Mouse (Mus musculus) liver, adult 2 months (tissue): ENCODE measurements around the gene Mrpl58. TPM values are rescaled to one million over a fixed set of nuclear protein-coding genes. Genes with fewer than 3 reads are reported as not detected.
"Not testable (repeated sequence)": the region's sequence is repeated elsewhere in the genome, so short reads cannot be mapped to it uniquely, and the experiment has no call there.

Experiments
- DNase-seq: peaks from one replicate; pipeline ENCODE4 v3.0.0-alpha.2; 2011; ENCODE audit warnings: low read depth, low spot score; ENCODE audit errors: extremely low read depth
- H3K27ac ChIP-seq: fragments of 200-500 bp; replicated peaks from 2 replicates; pipeline ENCODE4 v1.5.1; 2012; ENCODE audit warnings: low read depth, mild to moderate bottlenecking, control low read depth, inconsistent platforms, low read length; ENCODE audit not compliant: insufficient read depth
- H3K27me3 ChIP-seq: fragments of 200-500 bp; 2 replicates; pipeline ENCODE4 v1.6.1; 2012; ENCODE audit warnings: mild to moderate bottlenecking, moderate library complexity, low read length, inconsistent platforms; ENCODE audit not compliant: control insufficient read depth, insufficient read depth
- H3K36me3 ChIP-seq: fragments of 200-500 bp; 2 replicates; pipeline ENCODE4 v1.6.1; 2012; ENCODE audit warnings: low read length, inconsistent platforms; ENCODE audit not compliant: control insufficient read depth, insufficient read depth
- H3K4me1 ChIP-seq: fragments of 200-500 bp; 2 replicates; pipeline ENCODE4 v1.6.1; 2011; ENCODE audit warnings: low read length; ENCODE audit not compliant: control insufficient read depth, insufficient read depth
- H3K4me3 ChIP-seq: fragments of 200-500 bp; 2 replicates; pipeline ENCODE4 v1.5.1; 2011; ENCODE audit warnings: low read depth, mild to moderate bottlenecking, control low read depth, low read length, moderate library complexity; ENCODE audit not compliant: insufficient read depth
- H3K79me2 ChIP-seq: fragments of 200-500 bp; 2 replicates; pipeline ENCODE4 v1.6.1; 2012; ENCODE audit warnings: inconsistent platforms, mild to moderate bottlenecking, low read length, moderate library complexity; ENCODE audit not compliant: control insufficient read depth, insufficient read depth
- H3K9ac ChIP-seq: fragments of 200-500 bp; 2 replicates; pipeline ENCODE4 v1.6.1; 2012; ENCODE audit warnings: low read depth, mild to moderate bottlenecking, control low read depth, inconsistent platforms, low read length
- CTCF ChIP-seq: fragments of 200-500 bp; IDR thresholded peaks from 2 replicates; pipeline ENCODE4 v1.5.1; 2011; ENCODE audit warnings: low read depth, low read length, control low read depth
- POLR2A ChIP-seq: fragments of 200-500 bp; IDR thresholded peaks from 2 replicates; pipeline ENCODE4 v1.6.1; 2011; ENCODE audit warnings: low read length, control low read depth; ENCODE audit not compliant: insufficient read depth; ENCODE audit errors: extremely low read depth
- WGBS: fragments of 180-500 bp; shearing (Covaris S2); methylation state at CpG from one replicate; pipeline ENCODE4 v1.1.7; 2018; 5-methylcytosine and 5-hydroxymethylcytosine counted together
- polyA plus RNA-seq: library from polyadenylated mRNA; depleted of rRNA; stranded (reverse); fragments of >200 nt; gene quantifications from 2 replicates; pipeline ENCODE4 v1.2.3, GENCODE M21; 2012
- total RNA-seq: library from RNA; depleted of rRNA; stranded (reverse); fragments of >200 nt; gene quantifications from 2 replicates; pipeline ENCODE4 v1.2.3, GENCODE M21; 2014

The Mrpl58 gene
- total and polyA plus RNA-seq, 2 experiments: 67.2 to 70.0 TPM

GRCm38 (mm10) chr11:115383701-115384474 is 19.7 kb upstream of the Mrpl58 start:
- Histone ChIP-seq H3K9ac (no peak overlapping the region), H3K36me3 (no peaks in the 10 kb centered on the region), H3K27ac (peak overlapping the region; percentile 50), H3K4me1 (0 out of 2 replicates have a peak, but pooled peaks cover 3% of the 10 kb centered on the region), H3K4me3 (no peak overlapping the region), H3K27me3 (no peaks in the 10 kb centered on the region), H3K79me2 (no peaks in the 10 kb centered on the region)
- TF ChIP-seq POLR2A (no peak), CTCF (no peak)
- no peak for DNase-seq
- WGBS: 82% methylated on average over 16 of the region's 16 CpGs

GRCm38 (mm10) chr11:115384587-115384986 is 19.0 kb upstream of the Mrpl58 start:
- H3K27ac ChIP-seq: peak overlapping the region; percentile 50; the same call in 1 of the 2 replicates
- H3K36me3 ChIP-seq: no peaks in the 10 kb centered on the region
- H3K27me3 ChIP-seq: no peaks in the 10 kb centered on the region
- no peak overlapping the region for H3K9ac ChIP-seq
- no peak overlapping the region for H3K4me3 ChIP-seq
- 68% methylated on average over 5 of the region's 5 CpGs for WGBS
- TF ChIP-seq CTCF (no peak), POLR2A (no peak)
- 0 out of 2 replicates have a peak, but pooled peaks cover 3% of the 10 kb centered on the region for H3K4me1 ChIP-seq
- DNase-seq: no peak
- H3K79me2 ChIP-seq: no peaks in the 10 kb centered on the region

DNA sequence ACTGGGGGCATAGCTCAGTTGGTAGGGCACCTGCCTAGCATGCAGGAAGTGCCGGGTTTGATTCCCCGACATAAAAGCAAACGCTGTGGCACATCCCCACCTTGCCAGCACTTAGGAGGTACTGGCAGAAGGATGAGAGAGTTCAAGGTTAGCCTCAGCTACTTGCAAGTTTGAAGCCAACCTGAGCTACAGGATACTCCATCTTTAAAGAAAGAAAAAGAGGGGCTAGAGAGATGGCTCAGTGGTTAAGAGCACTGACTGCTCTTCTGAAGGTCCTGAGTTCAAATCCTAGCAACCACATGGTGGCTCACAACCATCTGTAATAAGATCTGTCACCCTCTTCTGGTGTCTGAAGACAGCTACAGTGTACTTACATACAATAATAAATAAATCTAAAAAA is 16.7 kb upstream of the Mrpl58 start:
- DNase-seq, H3K27ac ChIP-seq, H3K79me2 ChIP-seq, H3K27me3 ChIP-seq, H3K4me3 ChIP-seq, H3K36me3 ChIP-seq, H3K9ac ChIP-seq, H3K4me1 ChIP-seq: not testable (repeated sequence)
- WGBS: 74% methylated on average over 3 of the region's 3 CpGs

DNA sequence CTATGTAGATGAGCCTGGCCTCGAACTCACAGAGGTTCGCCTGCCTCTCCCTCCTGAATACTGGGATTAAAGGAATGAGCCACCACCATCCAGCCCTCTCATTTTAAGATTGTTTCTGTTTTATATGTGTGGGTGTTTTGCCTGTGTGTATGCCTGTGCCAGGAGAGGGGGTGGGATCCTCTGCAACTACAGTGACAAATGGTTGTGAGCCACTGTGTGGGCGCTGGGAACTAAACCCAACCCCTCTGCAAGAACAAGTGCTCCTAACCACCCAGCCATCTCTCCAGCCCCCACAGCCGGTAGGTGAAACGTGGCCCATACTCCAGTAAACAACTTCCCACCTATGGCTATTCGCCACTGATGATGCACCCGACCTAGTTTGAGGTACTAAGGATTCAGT is 12.2 kb upstream of the Mrpl58 start:
- 93% methylated on average over 7 of the region's 7 CpGs for WGBS
- Histone ChIP-seq H3K36me3 (no peaks in the 10 kb centered on the region), H3K4me3 (no peak overlapping the region), H3K9ac (no peak overlapping the region), H3K27me3 (0 out of 2 replicates have a peak, but pooled peaks cover 2% of the 10 kb centered on the region), H3K4me1 (no peaks in the 10 kb centered on the region), H3K27ac (no peak overlapping the region), H3K79me2 (no peaks in the 10 kb centered on the region)
- no peak for TF ChIP-seq CTCF
- no peak for TF ChIP-seq POLR2A
- no peak for DNase-seq

- 0 out of 2 replicates have a peak, but pooled peaks cover 2% of the 10 kb centered on the region for H3K27me3 ChIP-seq
- no peaks in the 10 kb centered on the region for H3K36me3 ChIP-seq
- peak overlapping the region; percentile 20; the same call in 1 of the 2 replicates for H3K4me3 ChIP-seq
- no peaks in the 10 kb centered on the region for H3K79me2 ChIP-seq
- TF ChIP-seq POLR2A (no peak), CTCF (no peak)
- H3K4me1 ChIP-seq: no peaks in the 10 kb centered on the region
- DNase-seq: no peak
- H3K27ac ChIP-seq: no peak overlapping the region
- WGBS: 51% methylated on average over 34 of the region's 34 CpGs
- no peak overlapping the region for H3K9ac ChIP-seq
Observed at GRCm38 (mm10) chr11:115393721-115394325, 9.7 kb upstream of the Mrpl58 start.

GRCm38 (mm10) chr11:115398085-115398484 is 5.5 kb upstream of the Mrpl58 start:
- TF ChIP-seq POLR2A (no peak), CTCF (no peak)
- no peak overlapping the region for H3K9ac ChIP-seq
- 35% methylated on average over 7 of the region's 7 CpGs for WGBS

More at GRCm38 (mm10) chr11:115398085-115398484, 5.5 kb upstream of the Mrpl58 start:
- H3K27me3 ChIP-seq: 0 out of 2 replicates have a peak, but pooled peaks cover 2% of the 10 kb centered on the region
- no peaks in the 10 kb centered on the region for H3K36me3 ChIP-seq
- H3K4me1 ChIP-seq: no peaks in the 10 kb centered on the region
- H3K4me3 ChIP-seq: no peak overlapping the region
- H3K79me2 ChIP-seq: no peaks in the 10 kb centered on the region
- no peak for DNase-seq
- no peak overlapping the region for H3K27ac ChIP-seq
